Mouse (Mus musculus): ENCODE results near the gene Tmem255b. TPM values are rescaled to one million over a fixed set of nuclear protein-coding genes. Genes with fewer than 3 reads are reported as not detected.

Gene Tmem255b
- total and polyA plus RNA-seq, 2 experiments from 2014 or later = 4.3 to 5.9 TPM

DNA sequence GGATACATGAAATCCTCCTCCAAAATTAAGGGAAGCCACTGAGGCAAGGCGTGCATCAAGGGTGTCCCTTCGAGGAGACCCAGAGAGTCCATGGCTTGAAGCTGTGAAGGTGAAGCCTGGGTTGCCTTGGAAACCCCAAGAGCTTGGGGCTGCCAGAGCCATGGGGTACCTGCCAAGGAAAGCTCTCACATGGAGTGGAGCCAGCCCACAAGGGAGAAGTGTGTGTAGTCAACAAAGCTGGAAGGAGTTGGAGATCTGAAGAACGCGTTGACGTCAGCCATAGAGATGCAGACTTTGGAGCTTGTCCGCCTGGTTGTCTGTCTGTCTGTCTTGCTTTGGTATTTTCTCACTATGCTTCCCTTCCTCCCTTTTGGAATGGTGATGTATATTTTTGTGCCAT lies 14.0 kb upstream of the Tmem255b start:
- Histone ChIP-seq H3K36me3 (ENCODE audit: insufficient read depth, low read length) (no peaks in the 10 kb centered on the region), H3K27ac (no peak overlapping the region), H3K9ac (replicated peaks; ENCODE audit: low read length) (no peak overlapping the region), H3K27me3 (ENCODE audit: insufficient read depth, low read length) (no peaks in the 10 kb centered on the region), H3K4me1 (ENCODE audit: insufficient read depth, low read length) (no peaks in the 10 kb centered on the region), H3K4me3 (ENCODE audit: low read length) (no peak overlapping the region), H3K4me2 (ENCODE audit: low read depth, low read length) (no peak overlapping the region), H3K9me3 (ENCODE audit: low read length) (no peaks in the 10 kb centered on the region)
- ATAC-seq (no peak), DNase-seq (ENCODE audit: low spot score) (no peak)
- no peak for TF ChIP-seq CTCF (IDR thresholded peaks at IDR 0.05; ENCODE audit: low read depth)
- WGBS = 78% methylated on average over 6 of the region's 6 CpGs

DNA sequence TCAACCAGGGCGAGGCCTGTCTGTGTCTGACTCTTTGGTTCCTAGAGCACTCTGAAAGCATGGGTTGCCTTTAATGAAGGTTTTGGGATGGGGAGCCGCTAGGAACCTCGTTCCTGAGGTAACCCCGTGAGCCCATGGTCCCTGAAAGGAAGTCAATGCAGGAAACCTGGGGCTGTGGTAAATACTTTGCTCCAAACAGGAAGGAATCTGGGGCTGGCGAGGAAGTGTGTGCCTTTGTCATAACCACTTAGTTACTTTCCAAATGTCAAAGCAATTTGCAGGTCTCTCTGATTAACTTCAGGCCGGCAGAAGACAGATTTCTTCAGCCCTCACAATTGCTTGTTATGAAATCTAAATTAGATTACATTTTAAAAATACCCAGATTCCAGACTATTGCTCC lies 7.6 kb upstream of the Tmem255b start:
- Histone ChIP-seq H3K4me1 (ENCODE audit: insufficient read depth, low read length) (no peaks in the 10 kb centered on the region), H3K9ac (replicated peaks; ENCODE audit: low read length) (no peak overlapping the region)

DNA sequence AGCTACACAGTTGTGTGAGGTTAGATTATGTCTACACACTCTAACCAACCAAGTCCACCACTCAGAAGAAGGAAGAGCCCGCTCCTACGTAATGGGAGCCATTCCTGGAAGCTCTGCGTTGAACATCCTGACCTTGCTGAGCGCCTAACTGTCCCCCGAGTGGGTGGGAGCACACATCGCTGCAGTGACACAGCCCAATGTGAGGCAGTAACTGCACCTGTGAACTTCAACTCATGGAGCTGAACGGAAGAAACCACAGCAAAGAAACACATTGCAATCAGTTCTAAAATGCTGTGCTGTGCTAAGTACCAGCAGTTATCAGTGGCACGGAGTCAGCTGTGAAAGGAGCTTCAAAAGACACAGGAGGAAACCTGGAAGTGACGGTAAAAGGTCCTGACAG lies 6.8 kb upstream of the Tmem255b start:
- Histone ChIP-seq H3K4me3 (ENCODE audit: low read length) (no peak overlapping the region), H3K36me3 (ENCODE audit: insufficient read depth, low read length) (no peaks in the 10 kb centered on the region), H3K4me1 (ENCODE audit: insufficient read depth, low read length) (no peaks in the 10 kb centered on the region), H3K4me2 (ENCODE audit: low read depth, low read length) (no peak overlapping the region), H3K9me3 (ENCODE audit: low read length) (no peaks in the 10 kb centered on the region), H3K27ac (no peak overlapping the region), H3K27me3 (ENCODE audit: insufficient read depth, low read length) (no peaks in the 10 kb centered on the region), H3K9ac (replicated peaks; ENCODE audit: low read length) (no peak overlapping the region)
- no peak for ATAC-seq
- WGBS = 83% methylated on average over 9 of the region's 9 CpGs
- no peak for TF ChIP-seq CTCF (IDR thresholded peaks at IDR 0.05; ENCODE audit: low read depth)
- DNase-seq (ENCODE audit: low spot score) = no peak

More for the DNA sequence above, 7.6 kb upstream of the Tmem255b start:
- H3K9me3 ChIP-seq (ENCODE audit: low read length) = no peaks in the 10 kb centered on the region
- no peak for TF ChIP-seq CTCF (IDR thresholded peaks at IDR 0.05; ENCODE audit: low read depth)
- H3K27ac ChIP-seq = no peak overlapping the region
- H3K4me3 ChIP-seq (ENCODE audit: low read length) = no peak overlapping the region
- DNase-seq (ENCODE audit: low spot score) (no peak), ATAC-seq (no peak)
- H3K36me3 ChIP-seq (ENCODE audit: insufficient read depth, low read length) = no peaks in the 10 kb centered on the region
- no peak overlapping the region for H3K4me2 ChIP-seq (ENCODE audit: low read depth, low read length)
- WGBS = 78% methylated on average over 6 of the region's 6 CpGs
- no peaks in the 10 kb centered on the region for H3K27me3 ChIP-seq (ENCODE audit: insufficient read depth, low read length)

DNA sequence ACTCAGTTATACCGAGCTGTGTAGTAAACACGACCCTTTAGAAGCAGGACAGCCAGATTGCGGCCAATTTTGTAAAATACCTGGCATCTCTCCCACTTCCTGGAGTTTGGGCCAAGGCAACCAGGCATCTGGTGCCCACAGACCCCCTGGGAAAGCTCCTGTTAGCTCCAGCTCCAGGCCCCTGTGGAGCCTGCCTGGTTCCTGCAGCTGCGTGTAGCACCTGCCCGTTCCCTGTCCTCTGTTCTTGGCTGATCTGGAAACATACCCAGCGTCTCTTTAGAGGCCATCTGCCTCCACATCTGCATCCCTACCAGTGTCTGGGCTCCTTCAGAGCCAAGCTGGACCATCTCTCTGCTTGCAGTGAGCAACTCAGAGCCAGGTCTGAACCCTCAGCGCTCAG lies 4.6 kb upstream of the Tmem255b start:
- WGBS = 42% methylated on average over 7 of the region's 7 CpGs
- Histone ChIP-seq H3K36me3 (ENCODE audit: insufficient read depth, low read length) (no peaks in the 10 kb centered on the region), H3K27ac (no peak overlapping the region), H3K9me3 (ENCODE audit: low read length) (no peaks in the 10 kb centered on the region), H3K4me3 (ENCODE audit: low read length) (no peak overlapping the region), H3K9ac (replicated peaks; ENCODE audit: low read length) (no peak overlapping the region), H3K27me3 (ENCODE audit: insufficient read depth, low read length) (no peaks in the 10 kb centered on the region), H3K4me1 (ENCODE audit: insufficient read depth, low read length) (no peaks in the 10 kb centered on the region), H3K4me2 (ENCODE audit: low read depth, low read length) (no peak overlapping the region)
- ATAC-seq = peak; percentile 77
- TF ChIP-seq CTCF (IDR thresholded peaks at IDR 0.05; ENCODE audit: low read depth) = no peak
- peak; percentile 53 for DNase-seq (ENCODE audit: low spot score)

DNA sequence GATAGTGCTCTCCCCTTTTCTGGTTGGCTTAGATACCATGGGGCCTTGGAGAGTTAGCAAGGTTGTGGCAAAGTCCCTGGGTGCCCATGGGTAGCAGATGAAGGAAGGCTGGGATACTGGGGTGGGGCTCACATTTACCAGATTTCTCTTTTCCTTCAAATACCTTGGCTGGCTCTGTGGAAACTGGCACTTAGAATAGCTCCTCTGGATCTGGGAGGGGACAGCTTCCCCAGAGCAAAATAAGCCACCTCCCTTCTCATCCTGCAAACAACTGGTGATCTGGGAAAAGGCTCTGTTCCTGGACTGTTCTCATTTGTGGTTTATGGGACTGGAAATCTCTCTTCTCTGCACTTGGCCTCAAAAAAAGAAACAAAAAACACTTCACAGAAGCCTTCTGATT lies 4.1 kb upstream of the Tmem255b start:
- Histone ChIP-seq H3K4me2 (ENCODE audit: low read depth, low read length) (no peak overlapping the region), H3K9me3 (ENCODE audit: low read length) (no peaks in the 10 kb centered on the region), H3K4me3 (ENCODE audit: low read length) (no peak overlapping the region), H3K36me3 (ENCODE audit: insufficient read depth, low read length) (no peaks in the 10 kb centered on the region), H3K27ac (no peak overlapping the region), H3K27me3 (ENCODE audit: insufficient read depth, low read length) (0 out of 2 replicates have a peak, but pooled peaks cover 4% of the 10 kb centered on the region), H3K4me1 (ENCODE audit: insufficient read depth, low read length) (no peaks in the 10 kb centered on the region), H3K9ac (replicated peaks; ENCODE audit: low read length) (no peak overlapping the region)
- no peak for ATAC-seq
- DNase-seq (ENCODE audit: low spot score) = no peak
- no peak for TF ChIP-seq CTCF (IDR thresholded peaks at IDR 0.05; ENCODE audit: low read depth)

DNA sequence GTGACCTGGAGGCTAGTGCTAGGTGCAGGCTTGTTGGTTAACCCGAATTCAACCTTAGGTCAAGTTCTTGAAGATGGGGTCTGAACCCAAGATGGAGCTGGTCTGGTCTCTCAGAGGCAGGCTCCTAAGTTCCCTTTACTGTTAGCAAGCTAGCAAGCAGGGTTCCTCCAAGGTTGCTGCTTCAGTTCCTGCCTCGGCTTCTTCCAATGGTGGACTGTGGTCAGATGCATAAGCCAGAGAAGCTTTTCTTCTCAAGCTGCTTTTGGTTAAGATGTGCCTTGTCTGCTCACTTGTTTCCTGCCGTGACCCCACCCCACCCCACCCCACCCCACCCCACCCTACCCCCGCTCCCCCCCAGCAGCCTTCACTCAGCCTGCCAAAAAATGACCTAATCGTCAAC lies 1.9 kb upstream of the Tmem255b start:
- Histone ChIP-seq H3K9me3 (ENCODE audit: low read length) (no peaks in the 10 kb centered on the region), H3K4me1 (ENCODE audit: insufficient read depth, low read length) (no peaks in the 10 kb centered on the region), H3K4me2 (ENCODE audit: low read depth, low read length) (no peak overlapping the region), H3K27ac (no peak overlapping the region), H3K27me3 (ENCODE audit: insufficient read depth, low read length) (peaks cover 16% of the 10 kb centered on the region; the same call in 1 of the 2 replicates), H3K36me3 (ENCODE audit: insufficient read depth, low read length) (no peaks in the 10 kb centered on the region), H3K9ac (replicated peaks; ENCODE audit: low read length) (no peak overlapping the region), H3K4me3 (ENCODE audit: low read length) (no peak overlapping the region)
- 90% methylated on average over 5 of the region's 5 CpGs for WGBS
- DNase-seq (ENCODE audit: low spot score) = no peak
- ATAC-seq = no peak
- TF ChIP-seq CTCF (IDR thresholded peaks at IDR 0.05; ENCODE audit: low read depth) = no peak

DNA sequence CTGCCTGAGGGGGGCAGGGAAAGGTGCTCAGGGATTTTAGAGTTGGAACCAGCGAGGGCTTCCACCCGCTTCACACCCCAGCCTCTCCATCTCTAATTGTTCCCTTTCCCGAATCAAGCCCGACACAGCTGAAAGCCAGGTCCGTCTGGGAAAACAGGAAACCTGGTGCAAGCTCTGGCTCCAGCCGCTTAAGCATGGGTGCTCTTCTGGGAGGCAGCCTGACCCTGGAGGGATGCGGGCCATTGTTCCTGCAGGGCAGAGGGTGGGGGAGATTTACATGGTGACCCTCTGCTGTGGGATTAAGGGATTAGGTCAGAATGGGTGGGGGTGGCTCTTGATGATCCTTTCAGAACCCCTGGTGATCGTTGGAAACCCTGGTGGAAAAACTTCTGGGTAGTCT lies 1.1 kb downstream of the Tmem255b start:
- DNase-seq (ENCODE audit: low spot score) (no peak), ATAC-seq (no peak)
- Histone ChIP-seq H3K36me3 (ENCODE audit: insufficient read depth, low read length) (no peaks in the 10 kb centered on the region), H3K9me3 (ENCODE audit: low read length) (no peaks in the 10 kb centered on the region), H3K9ac (replicated peaks; ENCODE audit: low read length) (no peak overlapping the region), H3K4me2 (ENCODE audit: low read depth, low read length) (peak overlapping the region; percentile 21; the same call in 1 of the 2 replicates), H3K4me1 (ENCODE audit: insufficient read depth, low read length) (no peaks in the 10 kb centered on the region), H3K27ac (no peak overlapping the region), H3K4me3 (ENCODE audit: low read length) (peak overlapping the region; percentile 8; the same call in 1 of the 2 replicates), H3K27me3 (ENCODE audit: insufficient read depth, low read length) (peaks cover 16% of the 10 kb centered on the region; the same call in 1 of the 2 replicates)
- WGBS = 17% methylated on average over 8 of the region's 8 CpGs
- no peak for TF ChIP-seq CTCF (IDR thresholded peaks at IDR 0.05; ENCODE audit: low read depth)
